Mouse (Mus musculus): Measurements from ENCODE around the gene Pygb.
A peak's percentile ranks its signal among the peaks of the same experiment; 100 is the strongest.

The Pygb gene

DNA sequence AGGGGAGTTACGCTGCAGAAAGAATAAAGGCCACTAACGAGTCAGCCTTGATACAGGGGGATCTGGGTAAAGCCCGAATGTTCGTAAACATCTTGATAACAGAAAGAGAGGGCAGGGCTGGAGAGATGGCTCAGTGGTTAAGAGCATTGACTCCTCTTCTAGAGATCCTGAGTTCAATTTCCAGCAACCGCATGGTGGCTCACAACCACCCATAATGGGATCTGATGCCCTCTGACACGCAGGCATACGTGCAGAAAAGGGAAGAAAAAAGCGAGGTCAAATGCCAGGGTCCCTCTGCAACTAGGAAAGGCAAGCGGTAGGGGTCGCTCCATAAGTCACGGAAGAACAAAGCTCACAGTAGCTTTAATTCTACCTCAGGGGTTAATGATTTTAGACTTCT, 54.6 kb downstream of the Pygb start:
- DNase-seq (ENCODE audit: low spot score in 2 of 2), result no peak

DNA sequence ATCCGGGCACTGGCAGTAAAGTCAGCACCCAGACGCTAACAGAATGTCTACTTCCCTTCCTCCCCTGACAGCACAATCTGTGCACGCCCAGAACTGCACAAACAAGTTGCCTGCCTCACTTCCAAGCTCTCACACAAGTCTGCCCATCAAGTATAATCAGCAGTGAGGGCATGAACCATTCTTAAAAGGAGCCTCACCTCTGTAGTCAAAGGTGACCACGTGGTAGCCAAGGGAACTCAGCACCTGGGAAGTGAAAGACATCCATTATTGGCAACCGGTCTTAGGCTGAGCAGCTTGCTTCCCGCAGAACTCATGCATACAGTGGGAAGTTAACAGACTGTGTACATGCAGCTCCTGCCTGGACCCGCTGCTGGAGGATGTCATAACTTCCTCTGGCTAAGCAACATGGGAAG, 55.5 kb downstream of the Pygb start:
- no peak for DNase-seq (ENCODE audit: low spot score in 2 of 2)

GRCm38 (mm10) chr2:150844798-150845197, 58.3 kb downstream of the Pygb start:
- peak; percentile 49 to 79 for DNase-seq (ENCODE audit: low spot score in 2 of 2)

GRCm38 (mm10) chr2:150847436-150847995, 61.0 kb downstream of the Pygb start:
- DNase-seq (ENCODE audit: low spot score in 2 of 2), result no peak

DNA sequence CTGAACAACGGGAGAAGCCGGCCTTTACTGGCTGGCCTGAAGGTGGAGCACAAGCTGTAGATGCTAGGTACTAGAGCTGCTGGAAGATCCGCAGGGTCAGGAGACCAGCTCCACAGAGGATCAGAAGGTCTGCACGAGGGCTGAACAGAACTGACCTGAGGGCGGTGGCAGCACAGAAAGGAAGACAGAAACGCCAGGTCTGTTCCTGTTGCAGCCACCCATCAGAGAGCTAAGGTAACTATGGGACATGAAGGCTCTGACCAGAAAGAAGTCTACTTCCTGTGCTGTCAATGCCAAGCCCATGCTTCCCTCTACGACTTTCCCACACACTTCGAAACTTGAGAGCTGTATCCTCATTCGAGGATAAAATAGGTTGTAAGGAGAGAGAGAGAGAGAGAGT, 64.7 kb downstream of the Pygb start:
- DNase-seq (ENCODE audit: low spot score in 2 of 2), result no peak

DNA sequence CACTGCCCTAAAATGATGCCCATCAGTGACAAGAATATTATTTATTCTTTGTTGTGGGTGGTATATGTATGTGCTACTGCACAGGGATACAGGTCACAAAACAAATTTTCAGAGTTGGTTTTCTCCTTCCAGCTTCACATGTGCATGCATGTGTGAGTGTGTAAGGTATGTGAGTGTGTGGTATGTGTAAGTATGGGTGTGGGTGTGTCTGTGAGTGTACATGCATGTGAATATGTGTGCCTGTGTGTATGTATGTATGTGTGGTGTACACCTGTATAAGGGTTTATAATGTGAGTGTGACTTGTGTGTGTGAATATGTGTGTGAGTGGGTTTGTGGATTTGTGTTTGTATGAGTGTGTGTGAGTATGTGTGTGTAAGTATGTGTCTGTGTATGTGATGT, 68.7 kb downstream of the Pygb start:
- DNase-seq (ENCODE audit: low spot score in 2 of 2), result no peak

DNA sequence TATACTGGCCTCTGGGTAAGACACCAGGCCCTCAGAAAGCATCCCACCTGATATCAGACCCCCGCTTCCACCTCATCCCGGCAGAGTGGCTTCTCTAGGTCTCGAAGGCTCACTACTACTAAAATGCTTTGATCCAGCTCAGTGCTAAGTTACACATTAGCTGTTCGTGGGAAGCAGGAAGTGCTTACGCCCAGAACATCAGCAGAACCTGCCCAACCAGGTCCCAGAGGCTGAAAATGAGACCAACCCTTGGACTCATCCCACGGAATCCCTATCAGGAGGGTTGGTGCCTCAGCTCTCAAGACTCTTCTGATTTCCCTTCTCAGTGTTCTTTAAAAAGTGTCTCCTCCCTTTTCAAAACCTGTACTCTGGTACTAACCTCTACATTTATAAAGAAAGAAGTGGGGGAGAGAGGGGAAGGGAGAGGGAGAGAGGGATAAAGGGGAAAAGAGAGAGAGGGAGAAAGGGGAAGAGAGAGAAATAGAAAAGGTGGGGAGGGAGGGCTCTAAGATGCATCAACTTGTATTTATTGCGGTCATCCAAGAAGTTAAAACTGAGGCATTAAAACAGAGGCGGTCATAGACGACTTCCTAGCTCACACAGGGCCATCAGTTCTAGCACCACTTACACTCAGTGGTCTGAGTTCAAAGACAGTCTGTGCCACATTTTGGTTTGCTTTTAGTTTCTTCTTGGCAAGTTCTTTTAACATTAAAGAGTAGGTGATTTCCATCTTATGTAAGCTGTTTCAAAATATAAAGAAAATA, 72.4 kb downstream of the Pygb start:
- DNase-seq (ENCODE audit: low spot score in 2 of 2), result no peak

- DNase-seq (ENCODE audit: low spot score in 2 of 2), result no peak
Observed at GRCm38 (mm10) chr2:150859709-150860470, 73.4 kb downstream of the Pygb start.

GRCm38 (mm10) chr2:150861128-150861527, 74.6 kb downstream of the Pygb start:
- no peak for DNase-seq (ENCODE audit: low spot score in 2 of 2)

DNA sequence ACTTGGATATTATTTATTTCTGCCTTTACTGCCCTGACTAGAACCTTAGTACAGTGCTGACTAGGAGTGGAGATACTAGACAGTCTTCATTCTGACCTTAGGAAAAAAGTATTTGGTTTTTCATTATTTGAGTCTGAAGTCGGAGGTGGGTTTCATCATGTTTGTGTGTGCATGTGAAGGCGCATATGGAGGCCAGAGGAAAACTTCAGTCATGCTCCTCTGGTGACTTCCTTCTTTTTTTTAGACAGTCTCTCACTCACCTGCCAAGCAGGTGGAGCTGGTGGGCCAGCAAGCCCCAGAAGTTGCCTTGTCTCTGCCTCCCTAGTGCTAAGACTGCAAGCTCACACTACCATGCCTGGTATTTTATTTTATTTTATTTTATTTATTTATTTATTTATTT, 80.5 kb downstream of the Pygb start:
- DNase-seq (ENCODE audit: low spot score in 2 of 2), result no peak

- DNase-seq (ENCODE audit: low spot score in 2 of 2), result no peak
Observed at GRCm38 (mm10) chr2:150869446-150869845, 82.9 kb downstream of the Pygb start.

GRCm38 (mm10) chr2:150874508-150874907, 88.0 kb downstream of the Pygb start:
- DNase-seq (ENCODE audit: low spot score in 2 of 2), result no peak

GRCm38 (mm10) chr2:150875226-150875625, 88.7 kb downstream of the Pygb start:
- no peak for DNase-seq (ENCODE audit: low spot score in 2 of 2)

DNA sequence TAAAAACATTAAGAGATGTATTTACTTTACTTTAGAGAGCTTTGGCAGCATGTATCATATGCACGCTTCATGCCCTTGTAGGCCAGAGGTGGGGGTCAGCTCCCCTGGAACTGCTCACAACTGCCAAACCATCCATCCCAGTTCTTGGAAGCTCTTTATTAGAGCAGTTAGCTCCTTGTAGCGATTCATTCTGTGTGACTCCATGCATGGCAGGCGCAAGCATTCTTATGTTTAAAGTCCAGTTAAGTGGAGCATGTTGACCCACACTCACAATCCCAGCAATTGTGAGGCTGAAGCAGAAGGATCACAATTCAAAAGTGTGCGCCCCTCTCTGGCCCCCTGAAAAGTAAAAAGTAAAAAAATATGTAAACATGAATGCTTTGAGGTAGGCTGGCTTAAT, 91.0 kb downstream of the Pygb start:
- DNase-seq (ENCODE audit: low spot score in 2 of 2), result no peak

Measured in frontal cortex, postnatal 36 days (tissue).